Mouse (Mus musculus) cortical plate, adult 2 months (tissue): Measurements from ENCODE around the gene Il17a.

Experiments
- CTCF ChIP-seq: fragments of 200-500 bp; IDR thresholded peaks from 2 replicates; pipeline ENCODE4 v1.5.1; 2011; ENCODE audit warnings: mild to moderate bottlenecking, control low read depth, low read length; ENCODE audit not compliant: insufficient read depth; ENCODE audit errors: extremely low read depth
- POLR2A ChIP-seq: fragments of 200-500 bp; IDR thresholded peaks from 2 replicates; pipeline ENCODE4 v1.6.1; 2011; ENCODE audit warnings: mild to moderate bottlenecking, low read length, control low read depth; ENCODE audit not compliant: insufficient read depth; ENCODE audit errors: extremely low read depth

- TF ChIP-seq CTCF (no peak), POLR2A (no peak)
Measured at GRCm38 (mm10) chr1:20730903-20731302, at the start of gene Il17a.
